Mouse (Mus musculus): ENCODE results near the gene Pde4dip.

GRCm38 (mm10) chr3:97730624-97731023 lies 157.9 kb downstream of the Pde4dip start:
- TF ChIP-seq CTCF (IDR thresholded peaks at IDR 0.05; ENCODE audit: low read depth) (no peak), EP300 (IDR thresholded peaks at IDR 0.05; ENCODE audit: low read depth) (no peak)
